Mouse (Mus musculus) hindbrain, embryonic 12.5 days (tissue): ENCODE data around the gene Pou2f2. TPM values are rescaled to one million over a fixed set of nuclear protein-coding genes. Genes with fewer than 3 reads are reported as not detected.
A peak's percentile ranks its signal among the peaks of the same experiment; 100 is the strongest.

ENCODE experiments used
- ATAC-seq: fragments of 200-750 bp; cut with Nextera tagmentation; 2 replicates; pipeline ENCODE4 v1.8.0; 2017; ENCODE audit warnings: moderate TSS enrichment; ENCODE audit not compliant: low FRiP score
- H3K27ac ChIP-seq: fragments of 300-500 bp; sonication (generic); 2 replicates; pipeline ENCODE4 v1.5.1; 2016; ENCODE audit warnings: mild to moderate bottlenecking
- H3K27me3 ChIP-seq: fragments of 300-500 bp; sonication (generic); 2 replicates; pipeline ENCODE4 v1.6.1; 2016; ENCODE audit warnings: mild to moderate bottlenecking
- H3K36me3 ChIP-seq: fragments of 300-500 bp; sonication (generic); 2 replicates; pipeline ENCODE4 v1.6.1; 2016; ENCODE audit warnings: mild to moderate bottlenecking
- H3K4me1 ChIP-seq: fragments of 300-500 bp; sonication (generic); 2 replicates; pipeline ENCODE4 v1.6.1; 2016
- H3K4me2 ChIP-seq: fragments of 300-500 bp; sonication (generic); replicated peaks from 2 replicates; pipeline ENCODE4 v1.6.1; 2016; ENCODE audit warnings: mild to moderate bottlenecking
- H3K4me3 ChIP-seq: fragments of 300-500 bp; sonication (generic); 2 replicates; pipeline ENCODE4 v1.5.1; 2016; ENCODE audit warnings: mild to moderate bottlenecking
- H3K9ac ChIP-seq: fragments of 300-500 bp; sonication (generic); 2 replicates; pipeline ENCODE4 v1.6.1; 2016; ENCODE audit warnings: mild to moderate bottlenecking, moderate library complexity
- H3K9me3 ChIP-seq: fragments of 300-500 bp; sonication (generic); replicated peaks from 2 replicates; pipeline ENCODE4 v1.6.1; 2016; ENCODE audit warnings: mild to moderate bottlenecking
- WGBS: fragments of 180-500 bp; shearing (Covaris S2); methylation state at CpG from one replicate; pipeline ENCODE4 v1.1.7; 2016; 5-methylcytosine and 5-hydroxymethylcytosine counted together
- polyA plus RNA-seq: library from polyadenylated mRNA; unstranded; fragments of >200 nt; fragmentation: Nextera tagmentation; extraction: Ambion mirVana; gene quantifications from 2 replicates; pipeline ENCODE4 v1.2.1, GENCODE M21; 2016

Gene Pou2f2
- polyA plus RNA-seq, 1 experiment from 2014 or later = 38.6 TPM

GRCm38 (mm10) chr7:25106790-25107502 is 72.6 kb downstream of the Pou2f2 start:
- 40% methylated on average over 16 of the region's 17 CpGs for WGBS

GRCm38 (mm10) chr7:25105411-25106160 is 73.9 kb downstream of the Pou2f2 start:
- 14% methylated on average over 17 of the region's 17 CpGs for WGBS
- no peak overlapping the region for H3K4me3 ChIP-seq
- ATAC-seq = peak; percentile 62
- no peak overlapping the region for H3K9ac ChIP-seq
- no peaks in the 10 kb centered on the region for H3K36me3 ChIP-seq
- H3K4me2 ChIP-seq = no peak overlapping the region
- peaks cover 10% of the 10 kb centered on the region for H3K4me1 ChIP-seq
- peak overlapping the region; percentile 80 for H3K27ac ChIP-seq
- H3K9me3 ChIP-seq = no peaks in the 10 kb centered on the region
- no peaks in the 10 kb centered on the region for H3K27me3 ChIP-seq

More at GRCm38 (mm10) chr7:25106790-25107502, 72.6 kb downstream of the Pou2f2 start:
- Histone ChIP-seq H3K27ac (no peak overlapping the region), H3K4me3 (no peak overlapping the region), H3K9ac (no peak overlapping the region), H3K4me1 (peaks cover 10% of the 10 kb centered on the region), H3K27me3 (no peaks in the 10 kb centered on the region), H3K4me2 (no peak overlapping the region), H3K9me3 (no peaks in the 10 kb centered on the region), H3K36me3 (no peaks in the 10 kb centered on the region)
- ATAC-seq = no peak

DNA sequence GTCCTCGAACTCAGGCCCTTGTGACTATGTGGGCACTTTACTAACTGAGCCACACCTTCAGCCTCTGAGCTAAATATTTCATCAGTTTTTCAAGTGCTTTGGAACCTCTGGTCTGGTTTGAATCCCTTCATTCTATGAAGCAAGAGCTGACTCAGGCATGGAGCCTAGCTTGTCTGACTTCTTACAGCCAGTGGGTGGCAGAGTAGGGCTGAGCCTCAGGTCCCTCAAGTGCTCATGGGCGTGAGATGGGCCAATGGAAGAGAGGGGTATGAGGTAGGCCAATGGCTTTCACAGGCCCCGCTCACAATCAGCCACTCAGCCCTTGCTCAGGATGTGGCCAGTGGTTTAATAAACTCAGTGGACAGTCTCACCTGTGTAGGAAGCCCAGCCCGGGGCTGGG is 79.9 kb downstream of the Pou2f2 start:
- no peak for ATAC-seq
- Histone ChIP-seq H3K4me3 (no peak overlapping the region), H3K36me3 (peaks cover 15% of the 10 kb centered on the region; the same call in 1 of the 2 replicates), H3K4me1 (no peaks in the 10 kb centered on the region), H3K9ac (no peak overlapping the region), H3K27me3 (no peaks in the 10 kb centered on the region), H3K9me3 (no peaks in the 10 kb centered on the region), H3K4me2 (no peak overlapping the region), H3K27ac (no peak overlapping the region)
- 49% methylated on average over 4 of the region's 4 CpGs for WGBS

DNA sequence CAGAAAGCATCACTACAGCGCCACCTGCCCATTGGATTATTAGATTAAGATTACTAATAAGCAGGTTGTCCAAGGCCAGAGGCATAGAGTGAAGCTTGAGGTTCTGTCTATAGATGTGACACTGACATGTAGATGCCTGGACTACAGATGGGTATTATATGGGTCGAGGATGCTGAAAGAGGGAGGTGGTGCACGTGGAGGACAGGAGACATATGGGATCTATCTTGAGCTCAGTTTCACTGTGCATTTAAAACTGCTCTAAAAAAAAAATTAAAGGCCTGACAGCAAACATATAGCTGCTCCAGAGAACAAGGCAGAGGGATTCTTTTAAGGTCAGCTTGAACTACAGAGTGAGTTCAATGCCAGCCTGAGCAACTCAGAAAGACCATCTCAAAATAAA is 81.4 kb downstream of the Pou2f2 start:
- no peak overlapping the region for H3K9ac ChIP-seq
- no peak overlapping the region for H3K4me2 ChIP-seq
- ATAC-seq = no peak
- H3K36me3 ChIP-seq = peaks cover 15% of the 10 kb centered on the region; the same call in 1 of the 2 replicates
- no peak overlapping the region for H3K27ac ChIP-seq
- no peaks in the 10 kb centered on the region for H3K9me3 ChIP-seq
- H3K4me3 ChIP-seq = no peak overlapping the region
- H3K27me3 ChIP-seq = peaks cover 3% of the 10 kb centered on the region; the same call in 1 of the 2 replicates
- H3K4me1 ChIP-seq = peaks cover 7% of the 10 kb centered on the region
- WGBS = 74% methylated on average over 3 of the region's 3 CpGs

GRCm38 (mm10) chr7:25089875-25090274 is 89.7 kb downstream of the Pou2f2 start:
- H3K9ac ChIP-seq = no peak overlapping the region
- H3K27me3 ChIP-seq = peaks cover 3% of the 10 kb centered on the region; the same call in 1 of the 2 replicates
- no peaks in the 10 kb centered on the region for H3K9me3 ChIP-seq
- 0 out of 2 replicates have a peak overlapping the region, but pooled peaks have one; percentile 12 for H3K27ac ChIP-seq
- H3K36me3 ChIP-seq = peaks cover 14% of the 10 kb centered on the region; the same call in 1 of the 2 replicates
- no peak overlapping the region for H3K4me3 ChIP-seq
- WGBS = 15% methylated on average over 10 of the region's 10 CpGs
- no peak for ATAC-seq
- H3K4me1 ChIP-seq = peaks cover 28% of the 10 kb centered on the region
- H3K4me2 ChIP-seq = no peak overlapping the region

GRCm38 (mm10) chr7:25088968-25089367 is 90.6 kb downstream of the Pou2f2 start:
- H3K4me2 ChIP-seq = no peak overlapping the region
- 27% methylated on average over 11 of the region's 11 CpGs for whole genome bisulfite sequencing
- no peak overlapping the region for H3K27ac ChIP-seq
- H3K36me3 ChIP-seq = peaks cover 23% of the 10 kb centered on the region
- H3K9me3 ChIP-seq = no peaks in the 10 kb centered on the region
- H3K27me3 ChIP-seq = peaks cover 3% of the 10 kb centered on the region; the same call in 1 of the 2 replicates
- 0 out of 2 replicates have a peak, but pooled peaks have one; percentile 39 for ATAC-seq
- H3K4me3 ChIP-seq = no peak overlapping the region
- H3K9ac ChIP-seq = no peak overlapping the region
- H3K4me1 ChIP-seq = peaks cover 30% of the 10 kb centered on the region

- Histone ChIP-seq H3K9ac (no peak overlapping the region), H3K27ac (no peak overlapping the region), H3K36me3 (peaks cover 27% of the 10 kb centered on the region), H3K4me1 (peaks cover 27% of the 10 kb centered on the region), H3K4me3 (no peak overlapping the region), H3K9me3 (no peaks in the 10 kb centered on the region), H3K27me3 (peaks cover 2% of the 10 kb centered on the region; the same call in 1 of the 2 replicates), H3K4me2 (no peak overlapping the region)
- ATAC-seq = 0 out of 2 replicates have a peak, but pooled peaks have one; percentile 7
- 5% methylated on average over 10 of the region's 10 CpGs for WGBS
Measured at GRCm38 (mm10) chr7:25088531-25088930, 91.0 kb downstream of the Pou2f2 start.

GRCm38 (mm10) chr7:25087972-25088371 is 91.6 kb downstream of the Pou2f2 start:
- WGBS = 44% methylated on average over 5 of the region's 5 CpGs

DNA sequence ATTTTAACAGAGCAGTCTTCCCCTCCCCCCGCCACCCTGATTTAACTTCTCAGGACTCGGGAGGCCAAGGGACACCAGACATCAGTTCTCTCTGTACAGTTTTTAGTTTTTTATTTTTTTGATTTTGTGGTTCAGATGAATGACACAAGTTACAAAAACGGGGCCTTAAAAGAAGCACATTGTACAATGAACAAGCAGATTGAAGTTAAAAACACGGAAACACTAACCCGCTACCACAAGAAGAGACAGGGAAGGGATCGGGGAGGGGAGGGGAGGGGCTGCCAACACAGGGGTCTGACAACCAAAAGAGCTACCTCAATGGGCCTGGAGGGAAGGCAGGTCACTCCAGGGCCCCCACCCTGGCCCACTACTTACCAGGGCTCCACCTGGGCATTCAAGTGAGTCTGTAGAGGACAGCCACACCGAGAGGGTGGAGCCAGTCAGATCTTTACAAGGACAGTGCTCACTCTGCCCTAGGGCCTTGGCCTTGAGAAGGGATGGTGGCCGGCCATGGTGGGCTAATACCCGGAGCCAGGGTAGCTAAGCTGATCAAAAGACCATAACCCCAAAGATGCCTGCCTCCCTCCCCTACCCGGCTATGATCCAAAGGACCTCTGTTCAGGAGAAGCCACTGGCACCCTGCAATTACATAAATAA is 92.1 kb downstream of the Pou2f2 start:
- no peak overlapping the region for H3K4me2 ChIP-seq
- ATAC-seq = no peak
- no peaks in the 10 kb centered on the region for H3K9me3 ChIP-seq
- peaks cover 23% of the 10 kb centered on the region for H3K4me1 ChIP-seq
- H3K36me3 ChIP-seq = peaks cover 36% of the 10 kb centered on the region
- no peak overlapping the region for H3K4me3 ChIP-seq
- H3K27me3 ChIP-seq = no peaks in the 10 kb centered on the region
- peak overlapping the region; percentile 40 for H3K27ac ChIP-seq
- 51% methylated on average over 10 of the region's 10 CpGs for WGBS
- H3K9ac ChIP-seq = no peak overlapping the region

More at GRCm38 (mm10) chr7:25087972-25088371, 91.6 kb downstream of the Pou2f2 start:
- Histone ChIP-seq H3K27ac (no peak overlapping the region), H3K4me2 (no peak overlapping the region), H3K36me3 (peaks cover 33% of the 10 kb centered on the region), H3K9me3 (no peaks in the 10 kb centered on the region), H3K4me1 (peaks cover 23% of the 10 kb centered on the region), H3K9ac (no peak overlapping the region), H3K27me3 (no peaks in the 10 kb centered on the region), H3K4me3 (no peak overlapping the region)
- ATAC-seq = no peak

DNA sequence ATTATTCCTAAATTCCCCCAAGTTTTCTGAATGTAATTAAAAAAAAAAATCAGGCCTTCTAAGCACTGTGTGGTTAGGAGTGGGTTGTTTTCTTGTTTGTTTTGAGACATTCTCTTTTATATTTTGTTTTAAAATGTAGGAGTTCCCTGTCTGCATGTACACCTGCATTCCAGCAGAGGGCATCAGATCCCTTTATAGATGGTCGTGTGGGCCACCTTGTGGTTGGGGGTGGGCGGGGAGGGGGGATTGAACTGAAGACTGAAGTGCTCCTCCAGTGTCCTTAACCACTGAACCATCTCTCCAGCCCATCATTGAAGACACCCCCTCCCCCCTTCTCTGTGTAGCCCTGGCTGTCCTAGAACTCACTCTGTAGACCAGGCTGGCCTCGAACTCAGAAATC is 92.9 kb downstream of the Pou2f2 start:
- 50% methylated on average over 3 of the region's 3 CpGs for whole genome bisulfite sequencing
- Histone ChIP-seq H3K9ac (no peak overlapping the region), H3K9me3 (no peaks in the 10 kb centered on the region), H3K36me3 (peaks cover 43% of the 10 kb centered on the region), H3K4me1 (peaks cover 23% of the 10 kb centered on the region), H3K27ac (no peak overlapping the region), H3K4me3 (no peak overlapping the region), H3K27me3 (no peaks in the 10 kb centered on the region), H3K4me2 (no peak overlapping the region)
- no peak for ATAC-seq

DNA sequence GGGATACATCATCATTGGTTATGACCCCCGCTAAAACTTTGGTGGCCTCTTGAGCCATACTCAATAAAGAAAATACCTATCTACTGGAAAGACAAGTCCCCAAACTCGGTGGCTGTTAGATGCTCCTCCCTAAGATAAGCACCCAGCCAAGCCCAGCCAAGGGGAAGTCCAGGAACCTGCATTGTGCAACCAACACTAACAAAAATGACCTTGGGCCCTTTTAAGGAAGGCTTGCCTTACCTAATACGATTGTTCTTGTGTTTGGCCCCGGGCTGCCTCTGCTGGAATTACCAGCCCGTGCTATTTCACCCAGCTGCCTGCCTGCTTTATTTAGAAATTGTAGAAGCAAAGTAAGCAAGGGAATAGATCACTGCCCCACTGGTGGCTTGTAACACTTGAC is 94.9 kb downstream of the Pou2f2 start:
- H3K9me3 ChIP-seq = no peaks in the 10 kb centered on the region
- 0 out of 2 replicates have a peak overlapping the region, but pooled peaks have one; percentile 2 for H3K27ac ChIP-seq
- no peak overlapping the region for H3K4me3 ChIP-seq
- 85% methylated on average over 5 of the region's 5 CpGs for WGBS
- H3K27me3 ChIP-seq = no peaks in the 10 kb centered on the region
- peaks cover 24% of the 10 kb centered on the region for H3K4me1 ChIP-seq
- ATAC-seq = no peak
- no peak overlapping the region for H3K9ac ChIP-seq
- H3K36me3 ChIP-seq = peaks cover 63% of the 10 kb centered on the region
- no peak overlapping the region for H3K4me2 ChIP-seq

GRCm38 (mm10) chr7:25082510-25082909 is 97.0 kb downstream of the Pou2f2 start:
- Histone ChIP-seq H3K4me1 (peaks cover 27% of the 10 kb centered on the region), H3K9me3 (no peaks in the 10 kb centered on the region), H3K36me3 (peaks cover 67% of the 10 kb centered on the region), H3K4me2 (no peak overlapping the region), H3K27me3 (no peaks in the 10 kb centered on the region), H3K9ac (no peak overlapping the region), H3K4me3 (no peak overlapping the region), H3K27ac (no peak overlapping the region)
- 88% methylated on average over 4 of the region's 4 CpGs for WGBS
- 0 out of 2 replicates have a peak, but pooled peaks have one; percentile 3 for ATAC-seq
